Mouse (Mus musculus) fat pad, adult 2 months (tissue): Measurements from ENCODE around the gene Rapsn.

ENCODE experiments used
- DNase-seq: peaks from one replicate; pipeline ENCODE4 v3.0.0-alpha.2; 2011; ENCODE audit warnings: low read depth, low spot score; ENCODE audit errors: extremely low read depth

Gene Rapsn

DNA sequence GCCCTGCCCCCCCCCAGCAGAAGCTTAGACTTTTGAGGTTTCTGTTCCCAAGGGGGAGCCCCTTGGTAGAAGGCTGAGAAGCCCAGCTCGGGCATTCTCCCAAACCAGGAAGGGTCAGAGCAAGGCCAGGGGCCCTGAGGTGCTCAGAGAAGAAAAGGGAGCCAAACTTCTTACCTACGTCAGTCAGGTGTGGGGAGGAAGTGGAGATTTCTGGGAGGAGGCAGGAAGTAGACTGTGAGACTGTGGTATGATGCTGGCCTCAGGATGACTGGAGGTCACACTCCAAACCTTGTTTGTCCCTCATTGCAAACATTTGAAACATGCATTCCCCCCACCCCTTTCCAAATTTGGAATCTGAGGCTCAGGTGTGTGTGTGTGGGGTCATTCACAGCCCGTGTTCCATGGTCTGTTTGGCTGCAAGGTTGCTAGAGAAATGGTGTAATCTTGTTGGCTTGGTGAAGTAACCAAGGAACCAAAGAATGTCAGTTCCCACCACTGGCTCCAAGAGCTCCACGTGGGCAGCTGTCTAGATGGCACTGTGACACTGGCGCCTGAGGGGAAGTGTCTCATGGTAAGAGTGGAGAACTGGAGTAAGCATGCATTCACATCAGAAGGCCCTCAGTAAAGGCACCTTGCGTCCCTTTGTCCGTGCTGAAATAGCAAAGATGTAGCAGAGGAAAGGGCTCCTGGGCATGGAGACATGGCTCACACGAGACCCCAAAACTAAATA lies 45.5 kb downstream of the Rapsn start:
- no peak for DNase-seq

DNA sequence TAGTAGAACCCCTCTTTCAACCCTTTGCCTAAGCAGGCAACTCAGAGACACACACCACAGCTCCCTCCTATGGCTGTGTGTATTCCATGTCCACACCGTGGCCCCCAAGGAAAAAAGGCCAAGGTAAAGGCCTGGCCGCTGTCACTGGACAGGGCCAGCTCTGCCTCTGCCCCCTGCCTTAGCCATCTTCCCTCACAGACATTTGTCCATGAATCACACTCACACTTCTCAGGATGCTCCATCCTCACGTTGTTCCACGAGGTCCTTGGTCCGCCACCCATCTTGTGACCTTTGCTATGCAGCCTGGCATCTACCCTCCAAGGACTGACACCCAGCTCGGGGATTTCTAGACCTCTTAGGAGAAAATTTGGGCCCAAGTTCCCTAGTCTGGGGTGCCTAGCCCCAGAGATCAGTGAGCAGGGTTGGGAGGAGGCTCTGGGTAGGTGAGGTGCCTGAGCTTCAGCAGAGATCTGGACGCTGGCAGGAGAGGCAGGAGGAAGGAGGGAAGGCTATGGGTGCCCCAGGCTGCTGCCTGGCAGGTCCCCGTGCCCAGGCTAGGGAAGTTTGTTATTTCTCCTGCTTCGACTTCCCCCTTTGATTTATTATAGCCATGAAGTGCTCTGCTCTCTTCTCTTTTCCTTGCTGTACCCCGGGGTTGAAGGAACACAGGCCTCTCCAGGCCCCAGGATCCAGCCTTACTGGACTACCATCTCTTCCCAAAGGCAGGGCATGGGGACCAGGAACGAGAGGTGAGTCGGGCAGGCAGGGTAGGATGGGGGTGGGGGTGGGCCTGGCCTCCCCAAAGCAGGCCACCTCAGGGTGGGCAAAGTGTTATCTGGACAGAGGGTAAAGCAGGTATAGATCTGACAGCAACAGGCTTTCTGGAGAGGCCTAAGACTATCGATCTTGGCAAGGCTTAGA lies 46.6 kb downstream of the Rapsn start, which contains the start of gene Spi1:
Gene Spi1 (plus strand): TSS at position 616 of the 921 bp plus-strand sequence.
- DNase-seq: no peak

DNA sequence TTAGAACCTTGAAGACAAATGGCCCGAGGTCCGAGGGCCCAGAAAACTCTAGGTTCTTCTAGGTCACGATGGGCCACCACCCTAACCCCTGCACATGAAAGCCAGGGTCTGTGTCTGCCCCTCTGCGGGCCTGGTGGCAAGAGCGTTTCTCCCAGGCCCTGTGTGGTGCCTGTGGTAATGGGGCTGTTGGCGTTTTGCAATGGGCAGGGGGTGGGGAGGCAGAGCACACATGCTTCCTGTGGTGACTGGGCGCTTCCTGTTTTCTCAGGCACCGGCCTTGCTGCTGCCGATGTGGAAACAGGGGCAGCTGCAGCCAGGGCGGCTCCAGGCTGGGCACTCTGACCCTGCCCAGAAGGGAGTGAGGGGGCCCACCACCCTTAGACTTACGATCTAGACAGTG lies 47.4 kb downstream of the Rapsn start:
- DNase-seq: no peak

DNA sequence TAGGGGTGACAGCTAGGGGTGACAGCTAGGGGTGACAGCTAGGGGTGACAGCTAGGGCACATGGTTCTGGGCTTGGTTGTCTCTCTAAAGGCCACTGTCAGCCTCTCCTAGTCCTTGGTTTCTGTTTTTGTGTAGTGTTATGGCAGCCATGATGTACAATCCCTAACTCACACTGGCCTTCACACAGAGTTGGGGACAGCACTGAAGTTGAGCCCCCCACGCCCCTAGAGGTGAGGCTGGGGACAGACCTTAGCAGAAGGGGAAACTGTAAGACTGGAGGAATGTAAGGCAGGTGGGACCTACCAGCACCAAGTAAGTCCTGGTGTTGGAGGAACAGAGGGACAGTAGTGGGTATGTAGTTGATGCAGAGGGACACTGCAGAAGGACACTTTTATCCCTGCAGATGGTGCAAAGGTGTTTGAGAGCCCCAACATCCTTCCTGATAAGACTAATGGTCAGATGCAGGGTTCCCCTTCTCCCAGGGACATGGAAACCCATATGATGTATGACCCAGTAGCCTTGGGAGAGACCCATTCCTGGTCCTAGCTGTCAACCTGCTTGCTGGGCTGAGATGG lies 48.0 kb downstream of the Rapsn start:
- DNase-seq: no peak

DNA sequence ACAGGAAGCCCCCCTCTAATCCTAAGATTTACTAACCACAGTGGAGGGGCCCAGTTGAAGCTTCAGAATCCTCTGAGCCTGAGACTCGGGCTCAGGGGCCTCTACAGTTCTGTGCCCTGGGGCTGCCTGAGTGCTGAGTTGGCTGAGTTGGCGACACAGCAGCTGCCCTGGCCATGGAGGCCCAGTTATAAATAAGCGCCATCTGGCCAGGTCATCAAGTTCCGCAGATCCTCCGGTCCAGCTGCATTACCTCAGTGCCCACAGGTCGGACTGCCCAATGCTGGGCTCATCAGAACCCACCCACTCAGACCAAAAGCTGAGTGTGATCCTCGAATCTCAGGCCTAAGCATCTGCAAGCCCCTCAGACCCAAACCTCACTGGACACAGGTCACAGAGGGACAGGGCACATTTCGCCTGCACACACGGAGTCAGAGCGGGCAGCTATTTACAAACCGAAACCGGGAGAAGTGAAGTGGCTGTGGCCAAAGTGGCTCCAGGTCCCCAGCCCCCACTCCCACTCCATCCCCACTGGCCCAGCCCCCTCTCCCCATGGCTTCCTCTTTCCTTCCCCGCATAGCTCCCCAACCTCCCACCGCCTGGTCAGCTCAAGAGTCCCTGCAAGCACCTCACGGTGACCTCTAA lies 48.9 kb downstream of the Rapsn start:
- no peak for DNase-seq

DNA sequence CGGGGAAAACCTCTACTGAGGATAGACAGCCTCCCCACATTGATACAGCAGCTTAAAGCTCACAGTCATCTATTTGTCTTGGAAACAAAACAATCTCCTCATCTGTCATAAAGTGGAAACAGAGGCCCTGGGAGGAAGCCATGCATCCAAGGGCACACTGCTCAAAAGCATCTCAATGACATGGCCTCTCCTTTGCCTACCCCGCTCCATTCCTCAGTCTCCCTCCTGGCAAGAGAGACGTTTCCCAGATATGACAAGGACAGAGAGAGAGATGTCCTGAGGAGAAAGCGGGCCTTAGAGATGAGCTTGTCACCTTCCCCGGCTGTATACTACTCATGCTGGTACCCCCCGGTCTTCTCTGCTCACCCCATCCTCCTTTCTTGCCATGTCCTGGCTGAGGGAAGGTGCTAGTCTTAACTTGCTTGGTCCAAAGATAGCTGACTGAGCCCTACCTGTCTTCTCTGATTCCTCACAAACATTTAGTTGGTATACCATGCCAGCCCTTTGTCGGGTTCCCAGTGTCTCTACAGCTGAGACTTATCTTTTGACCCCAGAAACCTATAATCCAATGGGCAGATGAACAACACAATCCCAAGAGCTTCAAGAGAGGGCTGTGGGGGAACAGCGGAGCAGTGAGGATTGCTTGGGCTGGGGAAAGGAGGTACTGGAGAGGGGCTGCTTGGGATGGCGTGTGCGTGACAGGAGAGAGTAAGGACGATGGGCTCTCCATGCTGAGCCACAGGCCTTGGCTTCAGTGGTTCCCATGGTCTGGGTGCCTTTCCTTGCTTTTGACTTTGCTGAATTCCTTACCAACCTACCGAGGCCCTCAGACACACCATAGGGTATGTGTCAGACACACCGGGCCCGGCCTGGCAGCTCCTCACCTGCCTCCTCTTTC lies 50.3 kb downstream of the Rapsn start:
- DNase-seq: no peak

DNA sequence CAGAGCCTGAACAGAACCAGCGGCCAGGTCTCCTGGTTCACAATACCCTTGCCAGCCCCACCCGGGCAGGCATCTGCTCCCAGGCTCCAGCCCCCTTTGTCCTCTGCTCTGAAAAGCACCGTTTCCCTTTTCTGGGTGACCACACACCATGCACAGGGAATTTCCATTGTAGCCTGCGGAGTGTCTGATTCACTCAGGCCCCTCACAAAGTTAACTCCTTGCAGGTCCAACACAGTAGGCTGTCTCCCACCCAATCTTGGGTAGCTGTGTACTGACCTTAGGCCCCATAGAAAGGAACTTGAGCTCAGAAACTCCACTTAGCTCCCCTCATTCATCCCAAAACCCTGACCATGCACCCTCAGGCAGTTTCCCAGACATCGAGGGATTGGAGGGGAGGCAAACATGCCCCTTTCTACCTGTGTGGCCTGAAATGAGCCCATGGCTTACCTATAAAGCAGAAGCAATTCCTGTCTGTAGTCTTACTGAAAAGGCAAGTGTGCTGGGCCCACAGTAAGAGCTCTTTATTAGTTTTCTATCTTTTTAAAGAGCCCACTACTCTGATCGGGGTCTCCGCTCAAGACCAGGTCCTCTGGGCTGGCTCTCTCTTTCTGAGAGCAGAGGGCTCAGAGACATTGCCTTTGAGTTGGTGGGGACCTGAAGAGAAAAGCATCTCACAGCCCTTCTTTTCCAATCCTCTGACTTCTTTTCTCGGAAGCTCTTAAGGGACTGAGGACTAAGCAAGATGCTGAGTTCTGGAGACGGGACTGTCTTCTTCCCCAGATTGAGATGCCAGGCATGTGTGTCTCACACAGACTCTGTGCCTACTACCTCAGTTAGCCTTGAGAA lies 51.2 kb downstream of the Rapsn start:
- DNase-seq: no peak

DNA sequence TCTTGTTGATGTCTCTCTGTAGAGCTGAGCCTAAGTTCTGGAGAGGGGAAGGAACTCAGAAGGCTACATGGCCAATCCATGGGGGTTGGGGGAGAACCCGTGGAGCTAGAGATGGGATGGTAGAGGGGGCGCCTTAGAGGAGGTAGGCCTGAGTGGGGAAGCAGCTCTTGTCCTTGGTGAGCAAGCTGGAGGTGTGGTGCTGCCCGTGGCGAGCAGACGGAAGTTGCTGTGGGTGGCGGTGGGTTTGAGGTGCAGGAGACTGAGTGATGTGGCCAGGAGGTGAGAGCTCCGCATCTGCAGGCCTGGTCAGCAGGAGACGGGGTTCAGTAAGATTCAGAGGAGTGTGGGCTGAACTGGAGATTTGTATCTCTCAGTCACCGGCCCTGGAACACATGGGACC lies 52.0 kb downstream of the Rapsn start:
- DNase-seq: no peak

DNA sequence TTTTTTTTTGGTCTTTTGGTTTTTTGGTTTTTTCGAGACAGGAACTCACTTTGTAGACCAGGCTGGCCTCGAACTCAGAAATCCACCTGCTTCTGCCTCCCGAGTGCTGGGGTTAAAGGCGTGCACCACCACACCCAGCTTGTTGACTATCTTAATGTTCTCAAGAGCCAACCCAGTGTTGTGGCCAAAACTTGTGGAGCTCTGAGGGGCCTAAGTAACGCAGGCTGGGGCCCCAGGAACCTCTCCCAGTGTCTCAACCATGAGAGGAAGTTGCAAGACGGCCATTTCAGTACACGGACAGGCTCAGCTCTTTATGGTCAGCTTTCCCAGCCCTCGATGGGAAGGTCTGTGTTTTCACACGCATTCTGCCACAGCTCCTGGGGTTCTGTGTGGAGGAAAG lies 53.6 kb downstream of the Rapsn start:
- DNase-seq: no peak

DNA sequence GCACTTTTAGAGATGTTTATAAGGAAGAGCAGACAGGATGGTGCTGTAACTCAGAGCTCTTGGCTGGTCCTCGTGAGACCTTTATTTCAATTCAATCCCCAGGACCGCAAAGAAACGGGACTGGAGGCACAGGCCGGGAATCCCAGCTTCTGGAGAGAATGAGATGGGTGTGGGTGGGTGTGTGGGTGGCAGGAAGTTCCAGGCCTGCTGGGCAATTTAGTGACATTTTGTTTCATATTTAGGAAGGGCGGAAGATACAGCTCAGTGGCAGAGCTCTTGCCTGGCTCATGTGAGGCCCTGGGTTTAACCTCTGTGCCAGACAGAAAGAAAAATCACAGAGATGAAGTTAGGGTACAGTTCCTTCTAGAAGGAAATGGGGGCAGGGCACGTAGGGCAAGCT lies 54.8 kb downstream of the Rapsn start:
- no peak for DNase-seq

DNA sequence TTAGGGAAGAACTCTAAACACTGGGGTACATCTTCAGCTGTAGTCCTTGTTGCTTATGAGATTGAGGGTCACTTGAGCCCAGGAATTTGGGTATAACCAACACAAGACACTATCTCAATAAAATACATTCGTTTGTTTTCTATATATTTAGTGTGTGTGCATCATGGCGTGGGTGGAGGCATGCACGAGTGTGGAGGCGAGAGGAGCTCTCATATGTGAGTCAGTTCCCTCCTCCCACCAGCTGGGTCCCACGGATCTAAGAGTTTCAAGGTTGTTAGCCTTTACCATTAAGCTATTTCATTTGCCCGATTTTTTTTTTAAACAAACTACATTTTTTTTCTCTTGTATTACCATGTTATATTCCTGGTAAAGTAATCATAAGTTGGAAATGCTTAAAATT lies 55.4 kb downstream of the Rapsn start:
- no peak for DNase-seq
